Mouse (Mus musculus): Measurements from ENCODE around the gene Cbr1.

DNA sequence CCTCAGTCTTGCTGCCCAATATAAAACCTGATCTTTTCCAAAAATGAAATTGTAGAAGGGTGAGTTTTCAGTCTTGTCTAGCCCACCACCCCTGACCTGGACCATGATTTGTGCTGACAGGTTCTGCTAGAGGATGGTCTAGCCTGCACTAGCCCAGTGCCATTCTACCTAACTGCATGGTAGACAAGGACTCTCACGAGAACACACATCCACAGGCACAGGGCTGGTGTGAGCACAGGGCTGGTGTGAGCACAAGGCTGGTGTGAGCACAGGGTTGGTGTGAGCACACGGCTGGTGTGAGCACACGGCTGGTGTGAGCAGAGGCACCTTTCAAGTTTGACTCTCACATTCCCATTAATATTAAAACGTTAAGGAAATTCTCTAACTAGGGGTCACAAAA is 19.0 kb downstream of the Cbr1 start:
- no peak for TF ChIP-seq CTCF (conservative IDR thresholded peaks at IDR 0.05; ENCODE audit: low read length)
- TF ChIP-seq NANOG (IDR thresholded peaks at IDR 0.05; ENCODE audit: borderline replicate concordance, low read length): no peak
